Mouse (Mus musculus) bone marrow, adult 2 months (tissue): ENCODE data around the gene Dlec1.

Source experiments
- CTCF ChIP-seq: fragments of 200-500 bp; IDR thresholded peaks from 2 replicates; pipeline ENCODE4 v1.5.1; 2011; ENCODE audit warnings: low read length, control low read depth; ENCODE audit not compliant: control insufficient read depth, insufficient read depth
- POLR2A ChIP-seq: fragments of 200-500 bp; IDR thresholded peaks from 2 replicates; pipeline ENCODE4 v1.6.1; 2011; ENCODE audit warnings: low read depth, mild to moderate bottlenecking, control low read depth, low read length, borderline replicate concordance; ENCODE audit not compliant: control insufficient read depth

GRCm38 (mm10) chr9:119155416-119155815, 53.1 kb downstream of the Dlec1 start:
- no peak for TF ChIP-seq POLR2A
- no peak for TF ChIP-seq CTCF
